ENCODE assay signal across 8 mouse cellular contexts in the genomic region with DNA sequence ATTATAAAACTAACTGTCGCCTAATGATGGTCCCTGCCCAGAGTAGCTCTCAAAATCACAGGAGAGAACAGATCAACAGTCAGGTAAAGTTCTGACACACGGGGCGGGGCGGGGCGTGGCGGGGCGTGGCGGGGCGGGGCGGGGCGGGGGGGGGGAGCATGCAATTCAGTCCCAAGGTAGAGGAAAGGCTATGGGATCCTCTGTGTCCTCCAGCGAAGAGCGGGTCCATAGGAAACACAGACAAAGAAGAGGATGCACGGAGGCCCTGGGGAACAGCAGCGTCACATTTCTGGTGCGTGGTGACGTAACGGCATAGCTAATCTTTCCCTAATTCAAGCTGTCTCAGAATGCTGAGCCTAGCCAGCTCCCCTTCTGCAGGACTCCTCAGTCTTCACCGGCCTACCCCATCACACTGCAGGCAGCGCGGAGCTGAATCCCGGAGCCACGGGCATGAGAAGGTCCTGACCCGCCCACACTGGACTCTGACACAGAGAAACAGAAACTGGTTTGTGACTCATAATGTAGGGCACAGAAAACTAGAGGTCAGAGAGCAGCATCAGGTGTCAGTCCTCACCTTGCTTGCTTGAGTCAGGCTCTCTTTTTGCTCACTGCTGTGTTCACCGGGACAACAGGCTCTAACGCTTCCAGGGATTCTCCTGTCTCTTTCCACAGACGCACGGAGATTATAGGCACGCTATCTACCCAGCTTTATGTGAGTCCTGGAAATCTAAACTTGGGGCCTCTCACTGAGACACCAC. TPM values are rescaled to one million over a fixed set of nuclear protein-coding genes. Genes with fewer than 3 reads are reported as not detected.
A peak's percentile ranks its signal among the peaks of the same experiment; 100 is the strongest.
DNase-seq lines count a peak whose midpoint lies in the region; ATAC-seq lines count a peak whose summit lies in the region.

No protein-coding gene starts in this region.

- intact Hi-C loops in left cerebral cortex, postnatal 36 days (cut with DNase I): no loop called here

- no peaks in the 10 kb centered on the region for H3K27me3 ChIP-seq in hindbrain, embryonic 16.5 days (replicated peaks; ENCODE audit: control insufficient read depth, insufficient read depth, low read length)
- 0 out of 2 replicates have a peak, but pooled peaks cover 5% of the 10 kb centered on the region for H3K27me3 ChIP-seq in liver, embryonic 13.5 days

- H3K4me2 ChIP-seq in hindbrain, embryonic 16.5 days (ENCODE audit: low read length): peak overlapping the region; percentile 47
- peak overlapping the region; percentile 68 for H3K4me2 ChIP-seq in liver, embryonic 13.5 days

- peak; percentile 31; the same call in 1 of the 2 replicates for ATAC-seq in hindbrain, embryonic 16.5 days
- peak; percentile 33 for ATAC-seq in liver, embryonic 13.5 days (ENCODE audit: low read depth)

- no peak overlapping the region for H3K27ac ChIP-seq in brown adipose tissue, adult 24 weeks (replicated peaks; ENCODE audit: low read depth, low read length)
- H3K27ac ChIP-seq in hindbrain, embryonic 16.5 days (ENCODE audit: low read depth, low read length): no peak overlapping the region
- H3K27ac ChIP-seq in liver, embryonic 13.5 days: peak overlapping the region; percentile 88

- no peak overlapping the region for H3K9ac ChIP-seq in hindbrain, embryonic 16.5 days (ENCODE audit: low read depth, low read length)
- peak overlapping the region; percentile 60 for H3K9ac ChIP-seq in liver, embryonic 13.5 days

- peak overlapping the region; percentile 44 for H3K4me3 ChIP-seq in brown adipose tissue, adult 24 weeks (ENCODE audit: insufficient read depth, low read depth, low read length)
- no peak overlapping the region; the same call in 1 of the 2 replicates for H3K4me3 ChIP-seq in hindbrain, embryonic 16.5 days (ENCODE audit: low read length)
- H3K4me3 ChIP-seq in liver, embryonic 13.5 days (replicated peaks): peak overlapping the region; percentile 45

- peaks cover 3% of the 10 kb centered on the region for H3K4me1 ChIP-seq in brown adipose tissue, adult 24 weeks (ENCODE audit: control insufficient read depth, insufficient read depth, insufficient read length, low read length)
- H3K4me1 ChIP-seq in hindbrain, embryonic 16.5 days (ENCODE audit: control insufficient read depth, insufficient read depth, low read depth, low read length): no peaks in the 10 kb centered on the region
- H3K4me1 ChIP-seq in liver, embryonic 13.5 days (replicated peaks): peaks cover 73% of the 10 kb centered on the region

- DNase-seq in embryo, embryonic 10 days (ENCODE audit: low spot score): peak; percentile 18
- no peak for DNase-seq in embryo, embryonic 10.5 days (ENCODE audit: low spot score)
- no peak for DNase-seq in liver, embryonic 13.5 days
- no peak for DNase-seq in layer of hippocampus, postnatal 10 days (ENCODE audit: low spot score in 2 of 2)
- no peak for DNase-seq in layer of hippocampus, adult 8-10 months (ENCODE audit: low spot score in 2 of 2)
- no peak for DNase-seq in left cerebral cortex, postnatal 36 days (ENCODE audit: low spot score in 2 of 2)

- WGBS in hindbrain, embryonic 16.5 days: 58% methylated on average over 29 of the region's 29 CpGs
- 42% methylated on average over 29 of the region's 29 CpGs for WGBS in liver, embryonic 13.5 days (ENCODE audit: insufficient replicate concordance)

- no peaks in the 10 kb centered on the region for H3K36me3 ChIP-seq in hindbrain, embryonic 16.5 days (ENCODE audit: control insufficient read depth, insufficient read depth, low read length)
- H3K36me3 ChIP-seq in liver, embryonic 13.5 days: no peaks in the 10 kb centered on the region

- no peaks in the 10 kb centered on the region for H3K9me3 ChIP-seq in hindbrain, embryonic 16.5 days (ENCODE audit: control insufficient read depth, low read length)
- H3K9me3 ChIP-seq in liver, embryonic 13.5 days (replicated peaks): no peaks in the 10 kb centered on the region

RNA-seq across cellular contexts. Expression of a gene that starts 14.1 kb away (rescaled TPM):
- not detected in 2 replicates for polyA plus RNA-seq in brown adipose tissue, adult 24 weeks (2012; ENCODE audit: insufficient read depth, insufficient read length, missing spikeins)
- polyA plus RNA-seq in hindbrain, embryonic 16.5 days (2015; fragmentation: Nextera tagmentation; extraction: Ambion mirVana): 9.7 and 11.9 TPM in 2 replicates
- polyA plus RNA-seq in liver, embryonic 13.5 days (2015; fragmentation: Nextera tagmentation; extraction: Ambion mirVana): 12.3 and 21.0 TPM in 2 replicates
- total RNA-seq in layer of hippocampus, postnatal 10 days (2021): 1 to 10 TPM; 1.3 to 2.8 TPM
- total RNA-seq in layer of hippocampus, adult 8-10 months (2022): 1 to 10 TPM in 3 of 4 experiments, under 1 TPM in 1; 0.68 to 1.9 (median 1.5) TPM
- total RNA-seq in left cerebral cortex, postnatal 36 days (2021): 1 to 10 TPM; 3.8 to 7.9 TPM

RNA-seq across cellular contexts. Expression of a gene that starts 58.2 kb away (rescaled TPM):
- polyA plus RNA-seq in brown adipose tissue, adult 24 weeks (2012; ENCODE audit: insufficient read depth, insufficient read length, missing spikeins): 40.7 and 64.7 TPM in 2 replicates
- polyA plus RNA-seq in hindbrain, embryonic 16.5 days (2015; fragmentation: Nextera tagmentation; extraction: Ambion mirVana): 45.7 and 49.5 TPM in 2 replicates
- polyA plus RNA-seq in liver, embryonic 13.5 days (2015; fragmentation: Nextera tagmentation; extraction: Ambion mirVana): 35.2 and 46.3 TPM in 2 replicates
- total RNA-seq in layer of hippocampus, postnatal 10 days (2021): 10 to 100 TPM; 45.5 to 49.6 TPM
- total RNA-seq in layer of hippocampus, adult 8-10 months (2022): 10 to 100 TPM; 51.8 to 78.7 (median 62.1) TPM
- 10 to 100 TPM; 62.8 to 72.6 TPM for total RNA-seq in left cerebral cortex, postnatal 36 days (2021)

RNA-seq across cellular contexts. Expression of a gene that starts 58.3 kb away (rescaled TPM):
- polyA plus RNA-seq in brown adipose tissue, adult 24 weeks (2012; ENCODE audit: insufficient read depth, insufficient read length, missing spikeins): 26.9 and 63.5 TPM in 2 replicates
- polyA plus RNA-seq in hindbrain, embryonic 16.5 days (2015; fragmentation: Nextera tagmentation; extraction: Ambion mirVana): 168 and 188 TPM in 2 replicates
- 99.4 and 128 TPM in 2 replicates for polyA plus RNA-seq in liver, embryonic 13.5 days (2015; fragmentation: Nextera tagmentation; extraction: Ambion mirVana)
- 100 to 1,000 TPM; 136 to 139 TPM for total RNA-seq in layer of hippocampus, postnatal 10 days (2021)
- 100 to 1,000 TPM; 114 to 141 (median 131) TPM for total RNA-seq in layer of hippocampus, adult 8-10 months (2022)
- 100 to 1,000 TPM in 1 of 2 experiments, 10 to 100 TPM in 1; 88.4 to 149 TPM for total RNA-seq in left cerebral cortex, postnatal 36 days (2021)
